Mouse (Mus musculus): ENCODE measurements at regions not wholly inside any gene's neighbourhood (a gene's known extent, or its start where the extent isn't known, plus 50 kb on each side); places are given as distances from the start of the nearest gene placed in this dataset.

DNA sequence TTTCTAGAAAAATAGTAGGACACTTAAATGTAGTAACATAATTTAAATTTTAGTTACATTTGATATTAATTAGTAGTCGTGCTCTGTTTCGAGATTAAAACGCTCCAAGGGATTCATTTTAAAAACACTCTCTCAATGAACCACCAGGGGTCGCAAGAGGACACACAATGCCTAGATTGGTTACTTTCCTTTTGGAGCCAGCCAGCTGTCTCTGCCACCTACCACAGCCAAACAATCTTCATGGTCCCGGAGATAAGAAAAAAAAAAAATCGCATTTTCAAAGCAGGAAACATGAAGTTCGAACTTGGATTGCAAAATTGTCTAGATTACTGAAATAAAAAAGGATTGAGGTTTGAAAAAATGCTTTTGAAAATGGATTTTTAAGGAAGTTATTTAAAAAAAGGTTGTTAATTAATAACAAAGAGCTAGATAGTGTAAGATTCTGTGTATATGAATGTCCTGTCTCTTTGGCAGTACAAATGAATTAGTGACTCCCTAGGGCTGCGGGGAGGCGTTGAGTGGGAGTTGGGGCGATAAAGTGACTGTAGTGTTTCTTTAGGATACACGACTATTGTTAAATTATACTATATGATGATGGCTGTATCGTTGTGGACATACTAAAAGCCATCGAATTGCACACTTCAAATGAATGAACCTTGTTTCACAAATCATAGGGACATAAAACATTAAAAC lies 108.6 kb downstream of the Gm5447 start:
- no peaks in the 10 kb centered on the region for H3K4me1 ChIP-seq (ENCODE audit: control insufficient read depth, insufficient read depth, low read length)
- no peak overlapping the region for H3K27ac ChIP-seq (ENCODE audit: insufficient read depth, low read depth, low read length)
- TF ChIP-seq CTCF (IDR thresholded peaks at IDR 0.05; ENCODE audit: low read depth, low read length) (0 out of 2 replicates have a peak, but pooled peaks have one; percentile 15), POLR2A (IDR thresholded peaks at IDR 0.05; ENCODE audit: borderline replicate concordance, low read depth, low read length) (no peak)
- no peak overlapping the region for H3K4me3 ChIP-seq (ENCODE audit: insufficient read depth, low read length)

DNA sequence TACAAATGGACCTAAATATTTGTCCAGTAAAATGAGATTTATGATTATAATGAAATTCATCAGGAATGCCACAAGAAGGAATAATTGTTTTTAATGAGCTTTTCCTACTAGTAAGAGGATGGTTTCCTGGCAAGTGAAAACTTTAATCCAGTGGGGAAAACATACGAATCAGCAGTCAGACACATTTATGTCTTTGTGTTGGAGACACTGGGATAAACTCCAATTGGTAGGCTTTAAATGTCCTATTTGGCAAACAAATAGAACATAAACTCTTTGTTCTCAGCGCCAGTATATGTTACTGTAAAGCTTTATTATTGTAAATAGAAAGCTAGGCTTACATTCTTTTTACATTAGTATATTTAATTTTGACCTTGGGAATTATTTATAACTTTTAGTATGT lies 127.0 kb downstream of the Gm5447 start:
- TF ChIP-seq CTCF (IDR thresholded peaks at IDR 0.05; ENCODE audit: low read depth, low read length) = no peak
- TF ChIP-seq POLR2A (IDR thresholded peaks at IDR 0.05; ENCODE audit: borderline replicate concordance, low read depth, low read length) = no peak
- H3K4me1 ChIP-seq (ENCODE audit: control insufficient read depth, insufficient read depth, low read length) = 0 out of 2 replicates have a peak, but pooled peaks cover 2% of the 10 kb centered on the region
- no peak overlapping the region for H3K27ac ChIP-seq (ENCODE audit: insufficient read depth, low read depth, low read length)
- H3K4me3 ChIP-seq (ENCODE audit: insufficient read depth, low read length) = no peak overlapping the region

- H3K4me3 ChIP-seq (ENCODE audit: insufficient read depth, low read length) = no peak overlapping the region
- no peak for TF ChIP-seq POLR2A (IDR thresholded peaks at IDR 0.05; ENCODE audit: borderline replicate concordance, low read depth, low read length)
- TF ChIP-seq CTCF (IDR thresholded peaks at IDR 0.05; ENCODE audit: low read depth, low read length) = no peak
- no peaks in the 10 kb centered on the region for H3K4me1 ChIP-seq (ENCODE audit: control insufficient read depth, insufficient read depth, low read length)
- H3K27ac ChIP-seq (ENCODE audit: insufficient read depth, low read depth, low read length) = no peak overlapping the region
Measured at GRCm38 (mm10) chr13:31107434-31107833, 133.4 kb downstream of the Gm5447 start.

DNA sequence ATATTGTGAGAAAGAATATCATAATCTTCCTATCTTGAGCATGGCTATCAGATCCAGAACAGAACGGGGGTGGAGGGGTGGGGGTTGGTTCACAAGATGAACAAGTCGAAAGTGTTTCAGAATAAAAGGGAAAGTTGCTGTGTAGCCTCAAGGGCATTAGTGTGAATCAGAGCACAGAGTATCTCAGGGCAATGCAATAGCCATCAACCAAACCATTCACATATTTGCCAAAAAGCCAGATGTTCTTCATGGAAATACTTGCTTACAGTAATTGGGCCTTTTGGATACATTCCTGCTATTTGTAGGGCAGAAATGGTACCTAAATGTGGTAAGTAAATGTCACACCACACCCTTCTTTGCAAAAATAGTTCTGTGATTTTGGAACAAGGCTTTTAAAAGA lies 135.2 kb downstream of the Gm5447 start:
- no peaks in the 10 kb centered on the region for H3K4me1 ChIP-seq (ENCODE audit: control insufficient read depth, insufficient read depth, low read length)
- H3K27ac ChIP-seq (ENCODE audit: insufficient read depth, low read depth, low read length) = no peak overlapping the region
- no peak overlapping the region for H3K4me3 ChIP-seq (ENCODE audit: insufficient read depth, low read length)
- TF ChIP-seq POLR2A (IDR thresholded peaks at IDR 0.05; ENCODE audit: borderline replicate concordance, low read depth, low read length) (no peak), CTCF (IDR thresholded peaks at IDR 0.05; ENCODE audit: low read depth, low read length) (no peak)

DNA sequence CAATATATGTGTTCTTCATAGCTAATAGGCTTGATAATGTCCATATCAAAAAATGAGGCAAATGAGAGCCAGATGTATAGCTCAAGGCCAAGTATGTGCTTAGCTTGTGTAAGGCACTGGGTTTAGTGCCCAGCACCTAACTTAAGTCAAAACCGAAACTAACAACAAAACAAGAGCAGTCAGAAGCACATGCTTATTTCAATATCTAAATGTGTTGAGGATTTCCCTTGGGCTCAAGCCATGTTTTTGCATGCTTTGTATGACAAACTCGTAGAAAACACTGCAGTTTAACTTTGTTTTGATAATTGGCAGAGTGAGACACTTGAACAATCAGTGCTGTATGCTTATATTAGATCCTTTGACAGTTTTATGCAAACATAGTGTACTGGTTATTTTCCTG lies 148.7 kb downstream of the Gm5447 start:
- no peak overlapping the region for H3K27ac ChIP-seq (ENCODE audit: insufficient read depth, low read depth, low read length)
- no peak for TF ChIP-seq POLR2A (IDR thresholded peaks at IDR 0.05; ENCODE audit: borderline replicate concordance, low read depth, low read length)
- no peak for TF ChIP-seq CTCF (IDR thresholded peaks at IDR 0.05; ENCODE audit: low read depth, low read length)
- no peak overlapping the region for H3K4me3 ChIP-seq (ENCODE audit: insufficient read depth, low read length)
- no peaks in the 10 kb centered on the region for H3K4me1 ChIP-seq (ENCODE audit: control insufficient read depth, insufficient read depth, low read length)

GRCm38 (mm10) chr13:31124547-31125216 lies 150.7 kb downstream of the Gm5447 start:
- Histone ChIP-seq H3K4me3 (ENCODE audit: insufficient read depth, low read length) (no peak overlapping the region), H3K27ac (ENCODE audit: insufficient read depth, low read depth, low read length) (no peak overlapping the region), H3K4me1 (ENCODE audit: control insufficient read depth, insufficient read depth, low read length) (no peaks in the 10 kb centered on the region)
- no peak for TF ChIP-seq POLR2A (IDR thresholded peaks at IDR 0.05; ENCODE audit: borderline replicate concordance, low read depth, low read length)
- no peak for TF ChIP-seq CTCF (IDR thresholded peaks at IDR 0.05; ENCODE audit: low read depth, low read length)

GRCm38 (mm10) chr13:31132501-31132900 lies 158.5 kb downstream of the Gm5447 start:
- TF ChIP-seq POLR2A (IDR thresholded peaks at IDR 0.05; ENCODE audit: borderline replicate concordance, low read depth, low read length) (no peak), CTCF (IDR thresholded peaks at IDR 0.05; ENCODE audit: low read depth, low read length) (no peak)
- Histone ChIP-seq H3K27ac (ENCODE audit: insufficient read depth, low read depth, low read length) (no peak overlapping the region), H3K4me1 (ENCODE audit: control insufficient read depth, insufficient read depth, low read length) (no peaks in the 10 kb centered on the region), H3K4me3 (ENCODE audit: insufficient read depth, low read length) (no peak overlapping the region)

DNA sequence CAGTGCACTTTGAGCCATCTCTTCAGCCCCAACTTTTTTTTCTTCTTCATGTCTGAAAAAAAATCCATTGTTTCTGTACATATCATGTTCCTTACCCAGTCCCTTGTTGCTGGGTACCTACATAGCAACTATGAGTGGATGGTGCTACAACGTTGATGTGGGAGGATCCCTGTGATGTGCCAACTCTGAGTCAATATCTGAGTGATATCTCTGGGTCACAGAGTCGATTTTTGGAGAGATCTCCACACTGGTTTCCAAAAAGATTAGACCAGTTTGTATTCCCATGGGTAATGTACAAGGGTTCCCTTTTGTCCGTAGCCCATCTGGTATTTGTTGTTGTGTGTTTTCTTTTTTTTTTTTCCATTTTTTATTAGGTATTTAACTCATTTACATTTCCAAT lies 165.7 kb downstream of the Gm5447 start:
- TF ChIP-seq CTCF (IDR thresholded peaks at IDR 0.05; ENCODE audit: low read depth, low read length) (no peak), POLR2A (IDR thresholded peaks at IDR 0.05; ENCODE audit: borderline replicate concordance, low read depth, low read length) (no peak)
- Histone ChIP-seq H3K4me3 (ENCODE audit: insufficient read depth, low read length) (no peak overlapping the region), H3K27ac (ENCODE audit: insufficient read depth, low read depth, low read length) (no peak overlapping the region), H3K4me1 (ENCODE audit: control insufficient read depth, insufficient read depth, low read length) (no peaks in the 10 kb centered on the region)

- Histone ChIP-seq H3K4me1 (ENCODE audit: control insufficient read depth, insufficient read depth, low read length) (no peaks in the 10 kb centered on the region), H3K27ac (ENCODE audit: insufficient read depth, low read depth, low read length) (no peak overlapping the region), H3K4me3 (ENCODE audit: insufficient read depth, low read length) (no peak overlapping the region)
- TF ChIP-seq CTCF (IDR thresholded peaks at IDR 0.05; ENCODE audit: low read depth, low read length) = no peak
- TF ChIP-seq POLR2A (IDR thresholded peaks at IDR 0.05; ENCODE audit: borderline replicate concordance, low read depth, low read length) = no peak
Measured at GRCm38 (mm10) chr13:31147323-31147722, 173.3 kb downstream of the Gm5447 start.

- H3K4me1 ChIP-seq (ENCODE audit: control insufficient read depth, insufficient read depth, low read length) = no peaks in the 10 kb centered on the region
- H3K4me3 ChIP-seq (ENCODE audit: insufficient read depth, low read length) = no peak overlapping the region
- H3K27ac ChIP-seq (ENCODE audit: insufficient read depth, low read depth, low read length) = no peak overlapping the region
- TF ChIP-seq POLR2A (IDR thresholded peaks at IDR 0.05; ENCODE audit: borderline replicate concordance, low read depth, low read length) = no peak
- TF ChIP-seq CTCF (IDR thresholded peaks at IDR 0.05; ENCODE audit: low read depth, low read length) = no peak
Measured at GRCm38 (mm10) chr13:31154066-31154465, 180.1 kb downstream of the Gm5447 start.

Data from bone marrow macrophage, adult 2 months (primary cell).